Mouse (Mus musculus): ENCODE data around the gene Arnt.
"Not testable (repeated sequence)": the region's sequence is repeated elsewhere in the genome, so short reads cannot be mapped to it uniquely, and the experiment has no call there.

Arnt gene

DNA sequence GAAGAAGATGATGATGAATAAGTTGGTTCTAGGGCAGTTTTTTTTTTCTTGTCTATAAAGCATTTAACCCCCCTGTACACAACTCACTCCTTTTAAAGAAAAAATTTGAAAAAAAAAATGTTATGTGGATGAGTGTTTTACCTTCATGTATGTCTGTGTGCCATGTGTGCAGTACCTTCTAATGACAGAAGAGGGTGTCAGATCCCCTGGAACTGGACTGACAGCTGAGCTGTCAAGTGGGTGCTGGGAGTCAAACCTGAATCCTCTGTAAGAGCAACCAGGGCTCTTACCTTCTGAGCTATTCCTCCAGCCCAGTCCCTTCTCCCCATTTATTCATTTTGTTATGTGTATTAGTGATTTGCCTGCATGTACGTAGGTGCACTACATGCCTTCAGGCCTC, 96.8 kb downstream of the Arnt start:
- no peak for DNase-seq

DNA sequence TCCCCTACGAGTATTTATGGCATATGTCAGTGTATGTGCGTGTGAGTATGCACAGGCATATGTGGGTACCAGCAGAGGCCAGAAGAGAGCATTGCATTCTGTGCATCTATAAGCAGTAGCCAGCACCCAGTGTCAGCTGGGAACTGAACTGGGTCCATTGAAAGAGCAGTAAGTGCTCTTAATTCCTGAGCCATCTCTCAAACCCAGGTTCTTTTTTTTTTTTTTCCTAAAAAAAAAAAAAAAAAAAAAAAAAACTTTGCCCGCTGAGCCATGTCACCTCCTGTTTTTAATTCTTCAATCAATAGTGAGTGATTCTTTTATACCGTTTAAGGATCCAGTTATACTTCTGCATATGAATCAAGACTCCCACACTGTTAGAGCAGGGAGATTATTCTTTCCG, 99.2 kb downstream of the Arnt start:
- no peak for DNase-seq

DNA sequence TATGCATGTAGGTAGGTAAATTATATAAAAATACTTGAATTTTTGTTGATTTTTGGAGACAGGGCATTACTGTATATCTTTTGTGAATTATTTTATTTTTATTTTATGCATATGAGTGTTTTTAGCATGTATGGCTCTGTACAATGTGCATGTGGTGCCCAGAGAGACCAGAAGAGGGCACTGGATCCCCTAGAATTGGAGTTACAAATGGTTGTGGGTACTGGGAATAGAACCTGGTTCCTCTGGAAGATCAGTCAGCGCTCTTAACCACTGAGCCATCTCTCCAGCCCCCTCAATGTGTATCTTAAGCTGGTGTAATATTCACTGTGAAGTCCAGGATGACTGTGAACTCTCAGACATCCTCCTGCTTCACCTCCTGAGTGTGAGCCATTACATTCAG, 100.7 kb downstream of the Arnt start:
- DNase-seq = no peak

DNA sequence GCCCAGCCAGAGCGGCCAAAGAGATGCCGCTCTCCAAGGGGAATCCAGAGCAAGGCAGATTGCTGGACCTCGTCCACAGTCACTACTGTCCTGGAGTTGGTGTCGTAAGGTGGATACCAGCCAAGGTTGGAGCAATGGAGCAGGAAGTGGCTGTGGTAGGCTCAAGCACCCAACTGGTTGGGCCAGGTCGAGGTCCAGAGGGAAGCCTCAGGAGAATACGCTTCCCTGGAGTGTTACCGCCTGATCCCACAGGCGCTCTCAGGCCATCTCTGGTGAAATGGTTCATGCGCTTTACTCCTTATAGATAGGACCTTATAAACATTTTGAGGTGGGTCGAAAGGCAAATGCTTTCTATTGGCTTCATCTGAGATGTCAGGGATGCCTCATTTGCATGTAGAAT, 104.7 kb downstream of the Arnt start:
- DNase-seq = no peak

DNA sequence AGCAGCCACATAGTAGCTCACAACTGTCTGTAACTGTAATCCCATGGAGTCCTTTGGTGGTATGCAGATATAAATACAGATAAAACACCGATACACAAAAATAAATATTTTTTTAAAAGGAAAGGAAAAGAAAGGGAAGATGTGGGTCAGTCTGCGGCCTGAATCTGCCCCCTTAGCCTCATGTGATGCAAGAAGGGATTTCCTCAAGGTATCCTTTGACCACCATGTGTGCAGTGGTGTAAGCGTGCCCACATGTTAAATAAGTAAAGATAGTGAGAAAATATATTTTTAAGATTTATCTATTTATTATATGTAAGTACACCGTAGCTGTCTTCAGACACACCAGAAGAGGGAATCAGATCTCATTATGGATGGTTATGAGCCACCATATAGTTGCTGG, 105.6 kb downstream of the Arnt start:
- DNase-seq = no peak

DNA sequence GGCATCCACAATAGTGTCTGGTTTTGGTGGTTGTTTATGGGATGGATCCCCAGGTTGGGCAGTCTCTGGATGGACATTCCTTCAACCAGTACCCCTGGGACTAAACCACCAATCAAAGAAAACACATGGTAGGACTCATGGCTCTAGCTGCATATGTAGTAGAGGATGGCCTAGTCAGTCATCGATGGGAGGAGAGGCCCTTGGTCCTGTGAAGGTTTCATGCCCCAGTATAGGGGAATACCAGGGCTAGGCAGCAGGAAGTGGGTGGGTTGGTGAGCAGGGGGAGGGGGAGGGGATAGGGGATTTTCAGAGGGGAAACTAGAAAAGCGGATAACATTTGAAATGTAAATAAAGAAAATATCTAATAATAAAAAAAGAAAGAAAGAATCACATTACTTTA, 107.0 kb downstream of the Arnt start:
- not testable (repeated sequence) for DNase-seq

DNA sequence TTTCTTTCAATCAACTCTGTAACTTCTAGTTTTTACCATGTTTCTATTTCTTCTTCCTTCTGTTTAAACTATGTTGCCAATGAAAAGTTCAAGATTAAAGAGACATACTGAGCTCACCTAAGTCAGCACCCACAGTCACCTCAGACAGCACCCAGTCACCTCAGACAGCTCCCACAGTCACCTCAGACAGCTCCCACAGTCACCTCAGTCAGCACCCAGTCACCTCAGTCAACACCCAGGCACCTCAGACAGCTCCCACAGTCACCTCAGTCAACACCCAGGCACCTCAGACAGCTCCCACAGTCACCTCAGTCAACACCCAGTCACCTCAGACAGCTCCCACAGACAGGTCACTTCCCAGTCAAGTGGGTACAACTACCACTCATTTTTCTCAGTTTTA, 108.0 kb downstream of the Arnt start:
- no peak for DNase-seq

DNA sequence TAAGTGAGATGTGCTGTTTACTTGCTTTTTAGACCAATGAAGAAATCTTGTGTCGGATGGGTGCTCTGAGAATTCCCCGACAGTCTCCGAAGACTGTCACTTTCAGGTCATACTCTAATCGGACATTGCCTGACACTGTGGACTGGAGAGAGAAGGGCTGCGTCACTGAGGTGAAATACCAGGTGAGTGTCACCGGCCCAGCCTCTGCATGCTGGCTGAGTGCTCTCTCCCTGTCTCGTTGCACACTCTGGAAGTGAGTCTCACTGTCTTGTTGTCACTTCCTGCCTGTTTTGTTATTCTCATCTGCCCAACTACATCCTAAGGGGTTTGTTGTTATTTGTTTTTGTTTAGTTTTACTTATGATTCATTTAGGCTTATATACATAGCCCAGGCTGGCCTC, 108.8 kb downstream of the Arnt start:
- no peak for DNase-seq

All from cerebellum, postnatal 10 days (tissue).